Mouse (Mus musculus) cerebellum, adult 9-11 months (tissue): ENCODE data around the gene Abcc12.

Experiments used
- DNase-seq: peaks from one replicate; pipeline ENCODE4 v3.0.0; 2022

The Abcc12 gene

GRCm38 (mm10) chr8:86580458-86580857 lies at the start of gene Abcc12:
Gene Abcc12 (minus strand): TSS chr8:86580686.
- DNase-seq: peak; percentile 49

GRCm38 (mm10) chr8:86630212-86630611 lies 49.7 kb upstream of the Abcc12 start:
- DNase-seq: no peak

GRCm38 (mm10) chr8:86624915-86625314 lies 44.4 kb upstream of the Abcc12 start:
- peak; percentile 18 for DNase-seq

GRCm38 (mm10) chr8:86623911-86624731 lies 43.6 kb upstream of the Abcc12 start, which contains the start of gene Lonp2:
Gene Lonp2 (plus strand): TSS chr8:86624043.
- DNase-seq: peak; percentile 98

- no peak for DNase-seq
Measured at GRCm38 (mm10) chr8:86623551-86623910, 43.0 kb upstream of the Abcc12 start.

GRCm38 (mm10) chr8:86617759-86618387 lies 37.4 kb upstream of the Abcc12 start:
- no peak for DNase-seq

GRCm38 (mm10) chr8:86615095-86615769 lies 34.7 kb upstream of the Abcc12 start:
- DNase-seq: no peak

GRCm38 (mm10) chr8:86613798-86614197 lies 33.3 kb upstream of the Abcc12 start:
- DNase-seq: no peak

- no peak for DNase-seq
Measured at GRCm38 (mm10) chr8:86604676-86605075, 24.2 kb upstream of the Abcc12 start.

- no peak for DNase-seq
Measured at GRCm38 (mm10) chr8:86603174-86603573, 22.7 kb upstream of the Abcc12 start.

- DNase-seq: no peak
Measured at GRCm38 (mm10) chr8:86600311-86600710, 19.8 kb upstream of the Abcc12 start.

GRCm38 (mm10) chr8:86599299-86599698 lies 18.8 kb upstream of the Abcc12 start:
- DNase-seq: no peak

- DNase-seq: no peak
Measured at GRCm38 (mm10) chr8:86597681-86598080, 17.2 kb upstream of the Abcc12 start.

- DNase-seq: no peak
Measured at GRCm38 (mm10) chr8:86595671-86596070, 15.2 kb upstream of the Abcc12 start.

- DNase-seq: no peak
Measured at GRCm38 (mm10) chr8:86594159-86594796, 13.8 kb upstream of the Abcc12 start.

- DNase-seq: no peak
Measured at GRCm38 (mm10) chr8:86593099-86593498, 12.6 kb upstream of the Abcc12 start.

GRCm38 (mm10) chr8:86588338-86588737 lies 7.9 kb upstream of the Abcc12 start:
- DNase-seq: peak; percentile 9

GRCm38 (mm10) chr8:86586642-86587041 lies 6.2 kb upstream of the Abcc12 start:
- peak; percentile 21 for DNase-seq

- DNase-seq: peak; percentile 25
Measured at GRCm38 (mm10) chr8:86586058-86586457, 5.6 kb upstream of the Abcc12 start.

GRCm38 (mm10) chr8:86585532-86585931 lies 5.0 kb upstream of the Abcc12 start:
- DNase-seq: peak; percentile 90

GRCm38 (mm10) chr8:86585118-86585517 lies 4.6 kb upstream of the Abcc12 start:
- DNase-seq: peak; percentile 93

- peak; percentile 71 for DNase-seq
Measured at GRCm38 (mm10) chr8:86581921-86582331, 1.4 kb upstream of the Abcc12 start.

- peak; percentile 66 for DNase-seq
Measured at GRCm38 (mm10) chr8:86578693-86579092, 1.8 kb downstream of the Abcc12 start.
